Mouse (Mus musculus) WW6 (cell line): ENCODE measurements around the gene Chmp1a.

Source experiments
- DNase-seq: peaks from one replicate; pipeline ENCODE4 v3.0.0-alpha.2; 2013; ENCODE audit warnings: low read depth, low spot score

The Chmp1a gene

GRCm38 (mm10) chr8:123155177-123155576 lies 57.4 kb downstream of the Chmp1a start:
- DNase-seq, result no peak
